Mouse (Mus musculus) CH12.LX (cell line): Measurements from ENCODE around the gene Gypa. TPM values are rescaled to one million over a fixed set of nuclear protein-coding genes. Genes with fewer than 3 reads are reported as not detected.

Experiments
- DNase-seq: peaks from one replicate; pipeline ENCODE4 v3.0.0-alpha.2; 2013; ENCODE audit errors: extremely low read depth
- H3K27ac ChIP-seq: 2 replicates; pipeline ENCODE4 v1.5.1; 2012; ENCODE audit warnings: low read depth, mild to moderate bottlenecking, control low read depth, moderate library complexity; ENCODE audit not compliant: insufficient read depth
- H3K27me3 ChIP-seq: replicated peaks from 2 replicates; pipeline ENCODE3; 2012; ENCODE audit warnings: inconsistent platforms
- H3K36me3 ChIP-seq, 2 experiments: replicated peaks in 1 of 2; 2 replicates each; pipeline versions ENCODE3 to v1.6.1; 2012; ENCODE audit warnings: inconsistent platforms in 1 of 2, low read length in 1 of 2, mild to moderate bottlenecking in 1 of 2, mixed read lengths in 1 of 2, moderate library complexity in 1 of 2; ENCODE audit not compliant: control insufficient read depth in 1 of 2, insufficient read depth in 1 of 2
- H3K4me1 ChIP-seq, 2 experiments: 2 replicates each; pipeline ENCODE4 v1.6.1; 2012; ENCODE audit warnings: inconsistent platforms in 1 of 2, moderate library complexity in 1 of 2; ENCODE audit not compliant: insufficient read depth in 2 of 2, control insufficient read depth in 1 of 2
- H3K4me2 ChIP-seq: 2 replicates; pipeline ENCODE4 v1.6.1; 2012; ENCODE audit warnings: low read depth, mild to moderate bottlenecking, control low read depth; ENCODE audit not compliant: poor library complexity, insufficient read depth, severe bottlenecking
- H3K4me3 ChIP-seq, 3 experiments: fragments of 150-350 bp in 1 of 3; sonication (generic) in 1 of 3; replicated peaks in 1 of 3; 2 replicates each; pipeline versions ENCODE3 to v1.5.1; 2011 to 2012; ENCODE audit warnings: low read depth in 2 of 3, low read length in 2 of 3, mild to moderate bottlenecking in 2 of 3, moderate library complexity in 2 of 3, control low read depth in 1 of 3, improper control_type of control experiment in 1 of 3, inconsistent platforms in 1 of 3, mixed read lengths in 1 of 3; ENCODE audit not compliant: poor library complexity in 1 of 3
- H3K79me2 ChIP-seq: replicated peaks from 2 replicates; pipeline ENCODE4 v1.6.1; 2012; ENCODE audit warnings: mild to moderate bottlenecking, moderate library complexity; ENCODE audit not compliant: control insufficient read depth, poor library complexity, insufficient read depth, severe bottlenecking; ENCODE audit errors: extremely low read depth
- H3K9ac ChIP-seq: 2 replicates; pipeline ENCODE4 v1.6.1; 2012; ENCODE audit warnings: low read depth, mild to moderate bottlenecking, control low read depth, moderate library complexity; ENCODE audit not compliant: insufficient read depth
- H3K9me3 ChIP-seq: replicated peaks from 2 replicates; pipeline ENCODE3; 2012; ENCODE audit warnings: low read length, inconsistent platforms, mixed read lengths
- CHD2 ChIP-seq: IDR thresholded peaks from 2 replicates; pipeline ENCODE4 v1.6.1; 2011; ENCODE audit warnings: low read length, improper control_type of control experiment
- E2F4 ChIP-seq: IDR thresholded peaks from 2 replicates; pipeline ENCODE4 v1.6.1; 2011; ENCODE audit warnings: low read depth, low read length, improper control_type of control experiment; ENCODE audit not compliant: insufficient replicate concordance
- ELF1 ChIP-seq: IDR thresholded peaks from 2 replicates; pipeline ENCODE4 v1.6.1; 2014; ENCODE audit warnings: low read depth, mild to moderate bottlenecking, inconsistent platforms, low read length, improper control_type of control experiment
- EP300 ChIP-seq: IDR thresholded peaks from 2 replicates; pipeline ENCODE4 v1.6.1; 2011; ENCODE audit warnings: low read length, improper control_type of control experiment
- HCFC1 ChIP-seq: IDR thresholded peaks from 2 replicates; pipeline ENCODE4 v1.6.1; 2012; ENCODE audit warnings: low read depth, mild to moderate bottlenecking, inconsistent platforms, low read length, improper control_type of control experiment
- IRF4 ChIP-seq: IDR thresholded peaks from 2 replicates; pipeline ENCODE4 v1.6.1; 2014; ENCODE audit warnings: low read depth, mild to moderate bottlenecking, inconsistent platforms, low read length, improper control_type of control experiment
- KAT2A ChIP-seq: IDR thresholded peaks from 2 replicates; pipeline ENCODE4 v1.6.1; 2012; ENCODE audit warnings: low read length, improper control_type of control experiment, inconsistent platforms; ENCODE audit not compliant: insufficient replicate concordance
- MAFK ChIP-seq: IDR thresholded peaks from 2 replicates; pipeline ENCODE4 v1.6.1; 2011; ENCODE audit warnings: low read length, improper control_type of control experiment; ENCODE audit not compliant: insufficient replicate concordance
- MYC ChIP-seq: IDR thresholded peaks from 2 replicates; pipeline ENCODE4 v1.6.1; 2011; ENCODE audit warnings: low read depth, mild to moderate bottlenecking, improper control_type of control experiment, low read length
- NRF1 ChIP-seq: IDR thresholded peaks from 2 replicates; pipeline ENCODE4 v1.6.1; 2014; ENCODE audit warnings: low read depth, mild to moderate bottlenecking, inconsistent platforms, low read length, improper control_type of control experiment, moderate library complexity
- PAX5 ChIP-seq: IDR thresholded peaks from 2 replicates; pipeline ENCODE4 v1.6.1; 2012; ENCODE audit warnings: low read length, inconsistent platforms, mixed read lengths
- POLR2AphosphoS2 ChIP-seq: IDR thresholded peaks from 2 replicates; pipeline ENCODE4 v1.6.1; 2011; ENCODE audit warnings: low read depth, low read length, improper control_type of control experiment
- RAD21 ChIP-seq: IDR thresholded peaks from 2 replicates; pipeline ENCODE4 v1.6.1; 2011; ENCODE audit warnings: low read depth, mild to moderate bottlenecking, low read length, improper control_type of control experiment, moderate library complexity
- RCOR1 ChIP-seq: conservative IDR thresholded peaks from 2 replicates; pipeline ENCODE4 v1.6.1; 2012; ENCODE audit warnings: low read depth, mild to moderate bottlenecking, inconsistent platforms, low read length, improper control_type of control experiment
- SMC3 ChIP-seq: IDR thresholded peaks from 2 replicates; pipeline ENCODE4 v1.6.1; 2011; ENCODE audit warnings: low read depth, low read length, improper control_type of control experiment
- TBP ChIP-seq: conservative IDR thresholded peaks from 2 replicates; pipeline ENCODE4 v1.6.1; 2011; ENCODE audit warnings: low read depth, low read length, improper control_type of control experiment
- TCF12 ChIP-seq: IDR thresholded peaks from 2 replicates; pipeline ENCODE4 v1.6.1; 2014; ENCODE audit warnings: low read depth, mild to moderate bottlenecking, inconsistent platforms, low read length, improper control_type of control experiment
- ZC3H11A ChIP-seq: IDR thresholded peaks from 2 replicates; pipeline ENCODE4 v1.6.1; 2012; ENCODE audit warnings: low read depth, mild to moderate bottlenecking, inconsistent platforms, low read length, improper control_type of control experiment
- ZKSCAN1 ChIP-seq: IDR thresholded peaks from 2 replicates; pipeline ENCODE4 v1.6.1; 2012; ENCODE audit warnings: low read depth, inconsistent platforms, low read length, improper control_type of control experiment, borderline replicate concordance
- dilution Hi-C: fragments of 300-500 bp; cut with MboI; formaldehyde crosslinking; loops from 2 replicates; pipeline ENCODE4 v1.14.3; 2020; ENCODE audit warnings: low sequenced_read_pairs; ENCODE audit not compliant: extremely low pct_unique_long_range_greater_than_20kb, extremely low pct_ligation_motif_present
- in situ Hi-C: fragments of 300-500 bp; cut with MboI; formaldehyde crosslinking; loops from 3 replicates; pipeline ENCODE4 v1.14.3; 2019; ENCODE audit warnings: low sequenced_read_pairs, low pct_ligation_motif_present, low pct_unique_long_range_greater_than_20kb, mixed read lengths
- polyA plus RNA-seq: library from polyadenylated mRNA; unstranded; fragments of >175 nt; gene quantifications from 2 replicates; pipeline ENCODE4 v1.2.1, GENCODE M21; 2012; ENCODE audit warnings: low read depth; ENCODE audit not compliant: insufficient read length
- total RNA-seq, 2 experiments: library from RNA; depleted of rRNA; stranded (reverse); fragments of 300-350 nt in 1 of 2; fragments of >200 nt in 1 of 2; gene quantifications; 2 replicates each; pipeline ENCODE4 v1.2.3; 2012 to 2014

The Gypa gene
- total and polyA plus RNA-seq, 3 experiments = not detected

GRCm38 (mm10) chr8:80541836-80542235 lies 48.3 kb downstream of the Gypa start:
- Histone ChIP-seq H3K4me3 (no peak overlapping the region), H3K9ac (no peak overlapping the region), H3K9me3 (peaks cover 5% of the 10 kb centered on the region), H3K27me3 (no peaks in the 10 kb centered on the region), H3K36me3 (no peaks in the 10 kb centered on the region), H3K27ac (no peak overlapping the region), H3K4me2 (no peak overlapping the region), H3K4me1 (no peaks in the 10 kb centered on the region), H3K79me2 (no peaks in the 10 kb centered on the region)
- in situ Hi-C loops (no loop called here), dilution Hi-C loops (no loop called here)
- TF ChIP-seq NRF1 (no peak), SMC3 (no peak)
- no peak for DNase-seq

- no peaks in the 10 kb centered on the region for H3K79me2 ChIP-seq
- H3K36me3 ChIP-seq = no peaks in the 10 kb centered on the region
- dilution Hi-C loops = no loop called here
- no peaks in the 10 kb centered on the region for H3K27me3 ChIP-seq
- no peak overlapping the region for H3K4me3 ChIP-seq
- in situ Hi-C loops = no loop called here
- no peak overlapping the region for H3K4me2 ChIP-seq
- no peak for TF ChIP-seq ELF1
- H3K4me1 ChIP-seq = no peaks in the 10 kb centered on the region
- H3K9me3 ChIP-seq = no peaks in the 10 kb centered on the region
- no peak overlapping the region for H3K9ac ChIP-seq
- H3K27ac ChIP-seq = no peak overlapping the region
- no peak for DNase-seq
Observed at GRCm38 (mm10) chr8:80550436-80550835, 56.9 kb downstream of the Gypa start.

GRCm38 (mm10) chr8:80551303-80551702 lies 57.7 kb downstream of the Gypa start:
- H3K79me2 ChIP-seq = no peaks in the 10 kb centered on the region
- H3K4me2 ChIP-seq = no peak overlapping the region
- H3K9ac ChIP-seq = no peak overlapping the region
- no peaks in the 10 kb centered on the region for H3K36me3 ChIP-seq
- no peak overlapping the region for H3K27ac ChIP-seq
- no peaks in the 10 kb centered on the region for H3K9me3 ChIP-seq
- in situ Hi-C loops (no loop called here), dilution Hi-C loops (no loop called here)
- no peak overlapping the region for H3K4me3 ChIP-seq
- DNase-seq = no peak
- no peaks in the 10 kb centered on the region for H3K4me1 ChIP-seq
- TF ChIP-seq ZC3H11A (no peak), PAX5 (no peak), ZKSCAN1 (no peak), EP300 (no peak), TCF12 (no peak), CHD2 (no peak), RAD21 (no peak), E2F4 (no peak), MYC (no peak), TBP (no peak), IRF4 (no peak), NRF1 (no peak), KAT2A (no peak), MAFK (no peak), POLR2AphosphoS2 (no peak), HCFC1 (no peak), RCOR1 (no peak)
- no peaks in the 10 kb centered on the region for H3K27me3 ChIP-seq
